Mouse (Mus musculus): ENCODE data around the gene Ints14.

DNA sequence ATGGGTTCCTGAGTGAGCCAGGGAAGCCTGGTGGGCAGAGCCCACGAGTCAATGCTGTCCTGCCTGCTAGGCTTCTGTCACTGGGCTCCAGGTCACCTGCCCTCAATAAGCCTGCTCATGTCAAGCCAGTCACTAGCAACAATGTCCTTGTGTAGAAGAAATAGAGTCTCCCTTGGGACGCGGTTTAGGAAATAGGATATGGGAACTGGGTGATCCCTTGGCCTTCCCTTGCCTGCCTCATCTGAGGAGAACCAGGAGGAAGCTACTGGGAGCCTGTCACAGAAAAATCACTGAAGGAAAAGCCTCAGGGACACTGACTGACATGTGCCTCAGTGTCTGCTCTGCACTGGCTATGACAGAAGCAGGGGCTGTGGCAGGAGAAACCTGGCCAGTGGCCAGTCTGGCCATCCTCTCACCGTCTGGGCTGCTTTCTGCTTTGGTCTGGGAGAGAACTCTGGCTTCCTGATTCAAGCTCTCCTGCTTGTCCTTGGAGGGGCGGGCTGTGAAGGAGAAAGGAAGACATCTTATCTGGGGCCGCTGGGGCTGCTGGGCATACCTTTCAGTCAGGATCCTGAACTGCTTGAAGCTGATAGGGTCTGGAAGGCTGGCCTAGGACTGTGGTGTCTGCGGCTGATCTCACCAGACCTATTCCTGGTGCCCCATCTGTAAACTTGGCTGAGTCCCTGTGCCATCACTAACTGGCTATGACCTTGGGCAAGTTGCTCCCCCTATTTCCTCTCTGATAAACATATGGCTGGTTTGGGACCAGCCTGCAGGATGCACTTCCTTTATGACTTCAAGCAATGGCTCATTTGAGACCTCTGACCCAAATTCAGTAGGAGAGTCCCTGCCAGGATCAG lies 28.7 kb upstream of the Ints14 start:
- TF ChIP-seq CTCF (IDR thresholded peaks at IDR 0.05; ENCODE audit: extremely low read depth, insufficient read depth, insufficient read length, insufficient replicate concordance) (no peak), POLR2A (IDR thresholded peaks at IDR 0.05; ENCODE audit: low read depth, low read length) (no peak)

Data from spleen, adult 2 months (tissue).